Mouse (Mus musculus) heart, embryonic 14.5 days (tissue): ENCODE results near the gene Rab33b. TPM values are rescaled to one million over a fixed set of nuclear protein-coding genes. Genes with fewer than 3 reads are reported as not detected.

Experiments used
- ATAC-seq: fragments of 200-750 bp; cut with Nextera tagmentation; 2 replicates; pipeline ENCODE4 v1.8.0; 2017; ENCODE audit warnings: low read depth, moderate TSS enrichment; ENCODE audit not compliant: insufficient number of reproducible peaks, insufficient read depth, low FRiP score
- H3K27ac ChIP-seq, 2 experiments: fragments of 200-500 bp in 1 of 2; fragments of 300-500 bp in 1 of 2; sonication (generic) in 1 of 2; replicated peaks in 1 of 2; 2 replicates each; pipeline ENCODE4 v1.5.1; 2012 to 2014; ENCODE audit warnings: low read depth in 2 of 2, low read length in 2 of 2, control low read depth in 1 of 2, mild to moderate bottlenecking in 1 of 2, mixed read lengths in 1 of 2; ENCODE audit not compliant: control insufficient read depth in 1 of 2, insufficient read depth in 1 of 2
- H3K27me3 ChIP-seq: fragments of 300-500 bp; sonication (generic); 2 replicates; pipeline ENCODE4 v1.6.1; 2014; ENCODE audit warnings: mild to moderate bottlenecking, low read length, control low read depth; ENCODE audit not compliant: control insufficient read depth, insufficient read depth
- H3K36me3 ChIP-seq: fragments of 300-500 bp; sonication (generic); 2 replicates; pipeline ENCODE4 v1.6.1; 2014; ENCODE audit warnings: mild to moderate bottlenecking, control low read depth, low read length, mixed read lengths; ENCODE audit not compliant: control insufficient read depth, insufficient read depth
- H3K4me1 ChIP-seq, 2 experiments: fragments of 200-500 bp in 1 of 2; fragments of 300-500 bp in 1 of 2; sonication (generic) in 1 of 2; 2 replicates each; pipeline ENCODE4 v1.6.1; 2012 to 2014; ENCODE audit warnings: low read length in 2 of 2, control low read depth in 1 of 2, mixed read lengths in 1 of 2; ENCODE audit not compliant: control insufficient read depth in 2 of 2, insufficient read depth in 2 of 2
- H3K4me2 ChIP-seq: fragments of 300-500 bp; sonication (generic); 2 replicates; pipeline ENCODE4 v1.6.1; 2014; ENCODE audit warnings: mild to moderate bottlenecking, low read length
- H3K4me3 ChIP-seq, 2 experiments: fragments of 200-500 bp in 1 of 2; fragments of 300-500 bp in 1 of 2; sonication (generic) in 1 of 2; 2 replicates each; pipeline ENCODE4 v1.5.1; 2012 to 2014; ENCODE audit warnings: low read length in 2 of 2, mild to moderate bottlenecking in 2 of 2, control low read depth in 1 of 2, low read depth in 1 of 2, moderate library complexity in 1 of 2; ENCODE audit not compliant: control insufficient read depth in 1 of 2, insufficient read depth in 1 of 2
- H3K9ac ChIP-seq: fragments of 300-500 bp; sonication (generic); 2 replicates; pipeline ENCODE4 v1.6.1; 2014; ENCODE audit warnings: mild to moderate bottlenecking, low read length
- H3K9me3 ChIP-seq: fragments of 300-500 bp; sonication (generic); 2 replicates; pipeline ENCODE4 v1.6.1; 2016; ENCODE audit warnings: low read length, control low read depth; ENCODE audit not compliant: control insufficient read depth
- WGBS: fragments of 180-500 bp; shearing (Covaris S2); extraction: QIAGEN DNeasy Blood & Tissue Kit; methylation state at CpG from one replicate; pipeline ENCODE4 v1.1.7; 2014; 5-methylcytosine and 5-hydroxymethylcytosine counted together
- polyA plus RNA-seq: library from polyadenylated mRNA; unstranded; fragments of >200 nt; fragmentation: Nextera tagmentation; extraction: Ambion mirVana; gene quantifications from 2 replicates; pipeline ENCODE4 v1.2.1, GENCODE M21; 2014

The Rab33b gene
- polyA plus RNA-seq, 1 experiment from 2014 or later = 14.1 TPM

GRCm38 (mm10) chr3:51494466-51494865 lies 10.7 kb downstream of the Rab33b start:
- 84% methylated on average over 2 of the region's 2 CpGs for whole genome bisulfite sequencing
- Histone ChIP-seq H3K27me3 (no peaks in the 10 kb centered on the region), H3K36me3 (peaks cover 32% of the 10 kb centered on the region), H3K4me2 (no peak overlapping the region), H3K27ac (no peak overlapping the region), H3K9me3 (no peaks in the 10 kb centered on the region), H3K4me1 (peaks cover 4 to 14% of the 10 kb centered on the region in 2 experiments), H3K4me3 (no peak overlapping the region), H3K9ac (no peak overlapping the region)
- ATAC-seq = no peak

GRCm38 (mm10) chr3:51495646-51496045 lies 11.9 kb downstream of the Rab33b start:
- no peak overlapping the region for H3K4me3 ChIP-seq
- no peaks in the 10 kb centered on the region for H3K9me3 ChIP-seq
- H3K27me3 ChIP-seq = no peaks in the 10 kb centered on the region
- ATAC-seq = no peak
- H3K36me3 ChIP-seq = peaks cover 32% of the 10 kb centered on the region
- H3K4me1 ChIP-seq = peaks cover 4 to 14% of the 10 kb centered on the region in 2 experiments
- no peak overlapping the region for H3K4me2 ChIP-seq
- no peak overlapping the region for H3K27ac ChIP-seq
- 95% methylated on average over 9 of the region's 9 CpGs for WGBS
- no peak overlapping the region for H3K9ac ChIP-seq

- H3K4me1 ChIP-seq = peaks cover 4 to 12% of the 10 kb centered on the region in 2 experiments
- H3K27ac ChIP-seq = no peak overlapping the region
- WGBS = 94% methylated on average over 1 of the region's 1 CpGs
- peaks cover 32% of the 10 kb centered on the region for H3K36me3 ChIP-seq
- no peak overlapping the region for H3K4me3 ChIP-seq
- no peak for ATAC-seq
- H3K27me3 ChIP-seq = no peaks in the 10 kb centered on the region
- no peak overlapping the region for H3K9ac ChIP-seq
- H3K9me3 ChIP-seq = no peaks in the 10 kb centered on the region
- H3K4me2 ChIP-seq = no peak overlapping the region
Observed at GRCm38 (mm10) chr3:51497978-51498377, 14.3 kb downstream of the Rab33b start.

GRCm38 (mm10) chr3:51498659-51499058 lies 14.9 kb downstream of the Rab33b start:
- H3K4me1 ChIP-seq = peaks cover 0 to 5% of the 10 kb centered on the region in 2 experiments; a peak in 1 of 4 replicates
- WGBS = 62% methylated on average over 5 of the region's 5 CpGs
- peaks cover 26% of the 10 kb centered on the region for H3K36me3 ChIP-seq
- ATAC-seq = no peak
- H3K27ac ChIP-seq = no peak overlapping the region
- no peak overlapping the region for H3K9ac ChIP-seq
- no peaks in the 10 kb centered on the region for H3K9me3 ChIP-seq
- no peaks in the 10 kb centered on the region for H3K27me3 ChIP-seq
- H3K4me2 ChIP-seq = no peak overlapping the region
- H3K4me3 ChIP-seq = no peak overlapping the region

GRCm38 (mm10) chr3:51499876-51500275 lies 16.2 kb downstream of the Rab33b start:
- Histone ChIP-seq H3K27ac (no peak overlapping the region), H3K27me3 (no peaks in the 10 kb centered on the region), H3K36me3 (peaks cover 16% of the 10 kb centered on the region; the same call in 1 of the 2 replicates), H3K9me3 (no peaks in the 10 kb centered on the region), H3K4me3 (no peak overlapping the region), H3K4me1 (no peaks in the 10 kb centered on the region), H3K9ac (no peak overlapping the region), H3K4me2 (no peak overlapping the region)
- no peak for ATAC-seq
- 90% methylated on average over 4 of the region's 4 CpGs for WGBS

- 87% methylated on average over 11 of the region's 11 CpGs for WGBS
- Histone ChIP-seq H3K4me2 (no peak overlapping the region), H3K27me3 (no peaks in the 10 kb centered on the region), H3K9ac (no peak overlapping the region), H3K27ac (no peak overlapping the region), H3K9me3 (no peaks in the 10 kb centered on the region), H3K4me1 (peaks cover 0 to 4% of the 10 kb centered on the region in 2 experiments; a peak in 2 of 4 replicates), H3K36me3 (no peaks in the 10 kb centered on the region), H3K4me3 (no peak overlapping the region)
- ATAC-seq = no peak
Observed at GRCm38 (mm10) chr3:51504385-51504952, 20.7 kb downstream of the Rab33b start.

GRCm38 (mm10) chr3:51505465-51505864 lies 21.7 kb downstream of the Rab33b start:
- no peaks in the 10 kb centered on the region for H3K36me3 ChIP-seq
- no peak overlapping the region; the same call in 1 of the 2 replicates for H3K9ac ChIP-seq
- WGBS = 60% methylated on average over 19 of the region's 19 CpGs
- no peak overlapping the region for H3K4me3 ChIP-seq
- H3K27me3 ChIP-seq = no peaks in the 10 kb centered on the region
- no peaks in the 10 kb centered on the region for H3K9me3 ChIP-seq
- peaks cover 0 to 4% of the 10 kb centered on the region in 2 experiments; a peak in 2 of 4 replicates for H3K4me1 ChIP-seq
- H3K27ac ChIP-seq = no peak overlapping the region
- ATAC-seq = no peak
- H3K4me2 ChIP-seq = no peak overlapping the region

- Histone ChIP-seq H3K4me1 (no peaks in the 10 kb centered on the region), H3K9ac (no peak overlapping the region), H3K9me3 (no peaks in the 10 kb centered on the region), H3K36me3 (0 out of 2 replicates have a peak, but pooled peaks cover 4% of the 10 kb centered on the region), H3K4me2 (peak overlapping the region; percentile 49), H3K27ac (no peak overlapping the region), H3K27me3 (no peaks in the 10 kb centered on the region), H3K4me3 (0 out of 4 replicates have a peak overlapping the region, but pooled peaks of 1 of the 2 experiments have one; percentile 13)
- no peak for ATAC-seq
- 25% methylated on average over 8 of the region's 8 CpGs for WGBS
Observed at GRCm38 (mm10) chr3:51510903-51511302, 27.2 kb downstream of the Rab33b start.
